Mouse (Mus musculus) brain, adult 2 months (tissue): ENCODE results near the gene Gdap1l1.
A peak's percentile ranks its signal among the peaks of the same experiment; 100 is the strongest.
"Not testable (repeated sequence)": the region's sequence is repeated elsewhere in the genome, so short reads cannot be mapped to it uniquely, and the experiment has no call there.

Experiments
- DNase-seq: peaks from one replicate; pipeline ENCODE4 v3.0.0; 2011; ENCODE audit warnings: low read depth, low spot score

Gene Gdap1l1

DNA sequence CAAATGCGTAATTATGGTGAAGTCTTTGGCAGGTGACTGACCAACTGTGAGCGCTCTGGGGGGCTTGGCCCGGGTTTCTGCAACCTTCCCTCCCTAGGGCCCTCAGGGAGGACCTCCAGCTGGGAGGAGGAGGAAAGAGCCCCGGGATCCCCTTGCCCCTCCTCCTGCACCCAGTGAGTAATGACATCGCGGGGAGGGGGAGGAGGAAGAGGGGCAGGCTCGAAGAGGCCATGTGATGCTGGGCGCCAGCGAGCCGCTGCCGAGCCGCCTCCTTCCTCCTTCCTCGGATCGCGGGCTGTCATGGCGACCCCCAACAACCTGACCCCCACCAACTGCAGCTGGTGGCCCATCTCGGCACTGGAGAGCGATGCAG lies at the start of gene Gdap1l1:
Gdap1l1 (plus strand) TSS at position 231 of the 373 bp plus-strand sequence.
- DNase-seq, result peak; percentile 93

DNA sequence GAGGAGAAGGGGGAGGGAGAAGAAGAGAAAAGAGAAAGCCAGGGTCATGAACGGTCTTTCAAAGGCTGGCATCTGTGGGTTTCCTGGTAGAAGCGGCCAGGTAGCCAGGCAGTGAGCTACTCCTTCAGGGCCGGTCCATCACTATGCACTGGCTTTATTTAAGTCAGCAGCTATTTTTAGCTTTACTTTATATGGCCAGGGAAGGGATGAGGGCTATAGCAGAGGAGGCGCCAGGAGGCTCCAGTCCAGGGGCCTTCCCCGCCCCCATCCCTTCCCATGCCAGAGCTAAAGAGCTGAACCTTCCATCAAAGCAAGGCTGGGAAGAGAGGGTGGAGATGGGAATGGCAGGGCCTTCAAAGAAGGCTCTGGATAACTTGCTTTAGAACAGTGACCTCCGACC lies 45.8 kb upstream of the Gdap1l1 start:
- no peak for DNase-seq

DNA sequence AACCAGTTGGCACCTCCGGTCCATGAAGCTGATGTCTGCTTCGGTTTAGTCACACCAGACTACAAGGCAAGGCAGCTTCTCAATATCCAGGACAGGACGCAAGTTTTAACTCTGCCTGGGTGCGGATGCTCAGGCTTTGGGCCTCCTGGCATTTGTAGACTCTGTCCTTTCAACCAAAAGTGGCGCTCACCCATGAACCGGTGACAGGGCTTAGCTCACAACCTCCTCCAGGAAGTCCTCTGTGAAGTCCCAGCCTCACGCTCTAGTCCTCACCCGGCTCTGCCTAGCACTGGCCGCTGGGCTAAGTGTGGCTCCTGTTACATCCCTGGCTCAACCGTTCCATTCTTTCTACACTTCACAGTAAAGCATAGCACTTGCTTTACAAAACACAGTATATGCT lies 45.0 kb upstream of the Gdap1l1 start:
- DNase-seq, result no peak

DNA sequence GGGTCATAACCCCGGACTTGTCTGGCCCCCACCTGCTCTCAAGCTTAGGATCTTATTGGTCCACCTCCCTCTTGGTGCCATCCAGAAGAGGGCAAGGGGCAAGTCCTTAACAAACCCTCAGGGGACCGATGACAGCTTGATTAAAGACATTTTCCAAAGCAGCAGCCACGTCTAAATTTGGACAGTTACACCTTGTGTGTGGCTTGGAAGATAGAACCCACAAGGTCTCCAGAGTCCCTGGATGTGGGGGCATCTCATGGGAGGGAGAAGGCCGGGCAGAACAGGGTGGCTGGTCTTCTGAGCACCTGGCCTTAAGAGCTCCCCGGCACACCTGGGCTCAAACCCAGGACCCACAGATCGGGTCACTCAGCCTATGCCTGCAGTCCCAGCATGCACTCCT lies 44.3 kb upstream of the Gdap1l1 start:
- no peak for DNase-seq

GRCm38 (mm10) chr2:163394977-163395376 lies 43.3 kb upstream of the Gdap1l1 start:
- no peak for DNase-seq

GRCm38 (mm10) chr2:163397071-163397470 lies 41.2 kb upstream of the Gdap1l1 start:
- DNase-seq, result no peak

DNA sequence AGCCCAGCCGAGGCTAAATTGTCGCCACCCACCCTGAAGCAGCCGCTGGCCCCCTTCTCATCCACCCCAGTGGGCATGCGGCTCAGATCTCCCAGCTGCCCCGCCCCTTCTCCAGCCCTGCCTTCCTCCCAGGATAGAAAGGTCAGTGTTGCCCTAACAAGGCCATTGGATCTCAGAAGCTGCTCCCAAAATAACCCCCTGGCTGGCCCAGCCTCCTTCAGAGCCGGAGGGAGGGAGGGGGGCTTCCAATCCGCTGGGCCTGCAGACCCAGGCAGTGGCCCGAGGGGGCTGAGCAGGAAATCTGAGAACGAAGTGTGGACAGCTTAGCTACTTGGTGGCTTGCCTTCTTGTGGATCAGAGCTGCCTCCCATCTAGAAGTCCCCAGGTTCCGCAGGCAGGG lies 40.4 kb upstream of the Gdap1l1 start, which contains the start of gene Jph2:
Jph2 (minus strand) TSS at position 89 of the 400 bp plus-strand sequence.
- no peak for DNase-seq

DNA sequence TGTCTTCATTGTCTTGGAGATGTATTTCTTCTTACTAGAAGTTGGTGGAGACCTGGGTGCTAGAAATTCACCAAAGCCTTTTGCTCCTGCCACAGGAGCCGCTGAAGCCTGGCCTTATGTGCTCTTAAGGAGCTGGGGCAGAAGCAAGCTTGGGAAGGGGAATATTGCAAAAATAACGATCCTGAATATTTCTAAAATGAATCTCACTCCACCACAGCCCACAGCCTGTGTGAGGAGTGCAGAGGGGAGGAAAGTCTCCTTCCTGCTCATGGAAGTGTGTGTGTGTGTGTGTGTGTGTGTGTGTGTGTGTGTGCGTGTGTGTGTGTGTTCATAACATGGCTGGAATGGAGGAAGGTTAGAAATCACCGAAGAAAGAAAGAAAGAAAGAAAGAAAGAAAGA lies 39.5 kb upstream of the Gdap1l1 start:
- no peak for DNase-seq

DNA sequence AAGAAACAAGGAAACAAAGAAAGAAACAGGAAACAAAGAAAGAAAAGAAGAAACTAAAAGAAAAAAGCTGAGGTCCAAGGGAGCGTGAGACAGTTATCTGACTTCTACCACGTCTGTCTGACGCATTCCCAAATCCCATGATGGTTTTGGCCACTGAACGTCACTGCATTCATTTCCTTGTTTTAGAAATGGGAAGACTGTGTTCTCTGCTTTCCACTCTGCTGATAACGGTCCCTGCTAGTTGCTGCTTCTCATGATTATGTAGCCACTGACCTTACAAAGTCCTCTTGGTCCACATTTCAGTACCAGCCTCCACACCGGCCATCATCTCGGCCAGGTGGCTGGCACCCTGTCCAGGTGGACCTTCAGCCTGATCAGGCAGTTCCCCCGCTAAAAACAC lies 39.1 kb upstream of the Gdap1l1 start:
- no peak for DNase-seq

DNA sequence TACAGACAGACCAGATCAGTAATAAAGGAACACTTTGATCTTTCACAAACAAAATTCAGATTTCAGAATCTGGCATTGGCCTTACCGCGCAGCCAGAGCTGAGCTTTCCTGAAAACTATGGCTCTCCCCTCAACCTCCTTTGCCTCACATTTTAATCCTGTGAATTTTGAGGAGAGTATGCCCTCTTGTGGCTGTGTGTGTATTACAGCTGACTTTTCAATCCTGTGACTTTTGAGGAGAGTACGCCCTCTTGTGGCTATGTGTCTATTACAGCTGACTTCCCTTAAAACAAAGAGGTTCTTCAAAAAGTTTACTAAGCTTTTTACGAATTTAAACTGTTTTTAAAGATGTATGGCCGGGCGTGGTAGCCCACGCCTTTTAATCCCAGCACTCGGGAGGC lies 37.1 kb upstream of the Gdap1l1 start:
- peak; percentile 89 for DNase-seq

GRCm38 (mm10) chr2:163404037-163404815 lies 34.0 kb upstream of the Gdap1l1 start:
- no peak for DNase-seq

DNA sequence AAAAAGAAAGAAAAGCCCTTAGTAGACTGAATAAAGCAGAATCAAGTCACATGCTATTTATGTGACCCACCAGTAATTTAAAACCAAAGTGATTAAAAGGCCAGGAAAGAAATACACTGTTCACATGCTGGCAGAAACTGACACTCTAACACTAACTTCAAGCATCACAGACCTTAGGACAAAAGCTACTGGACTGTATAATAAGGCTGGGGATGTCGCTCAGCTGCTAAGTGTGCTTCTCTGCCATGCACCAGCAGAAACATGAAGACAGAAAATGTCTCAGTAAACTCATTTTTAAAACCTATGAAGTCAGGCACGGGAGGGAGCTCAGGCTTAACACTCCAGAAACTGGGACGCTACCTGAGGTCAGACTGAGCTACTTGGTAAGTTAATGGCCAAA lies 28.1 kb upstream of the Gdap1l1 start:
- no peak for DNase-seq

DNA sequence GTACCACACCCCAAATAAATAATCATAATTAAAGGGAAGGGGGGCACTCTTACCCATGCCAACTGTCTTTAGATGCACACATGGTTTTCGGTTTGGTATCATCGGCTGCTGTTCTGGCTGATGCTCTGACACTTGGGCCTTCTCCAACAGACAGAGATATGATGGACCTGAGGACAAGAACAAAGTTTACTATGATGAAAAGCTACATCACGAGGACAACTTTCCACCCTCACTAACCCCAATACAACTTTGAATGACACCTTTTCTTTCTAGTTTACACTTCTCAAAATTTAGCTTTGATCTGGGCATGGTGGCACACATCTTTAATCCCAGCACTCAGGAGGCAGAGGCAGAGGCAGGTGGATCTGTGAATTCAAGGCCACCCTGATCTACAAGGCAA lies 26.9 kb upstream of the Gdap1l1 start:
- not testable (repeated sequence) for DNase-seq

DNA sequence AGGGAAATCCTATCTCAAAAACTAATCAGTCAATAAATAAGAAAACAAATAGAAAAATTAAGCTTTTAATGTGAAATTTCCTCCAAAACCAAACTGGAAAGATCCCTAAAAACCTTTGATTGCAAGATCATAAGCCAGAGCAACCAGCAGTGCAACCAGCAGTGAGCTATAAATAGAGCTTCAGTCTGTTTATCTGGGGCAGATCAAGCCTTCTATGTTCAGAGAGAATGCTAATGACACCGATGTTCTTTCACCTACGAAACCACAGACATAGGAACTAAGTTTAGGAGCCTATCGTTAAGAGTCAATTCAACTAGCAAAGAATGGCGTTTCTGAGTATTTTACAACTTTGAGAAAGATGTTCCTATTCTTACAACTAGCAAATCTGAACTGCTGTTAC lies 26.4 kb upstream of the Gdap1l1 start:
- DNase-seq, result no peak

DNA sequence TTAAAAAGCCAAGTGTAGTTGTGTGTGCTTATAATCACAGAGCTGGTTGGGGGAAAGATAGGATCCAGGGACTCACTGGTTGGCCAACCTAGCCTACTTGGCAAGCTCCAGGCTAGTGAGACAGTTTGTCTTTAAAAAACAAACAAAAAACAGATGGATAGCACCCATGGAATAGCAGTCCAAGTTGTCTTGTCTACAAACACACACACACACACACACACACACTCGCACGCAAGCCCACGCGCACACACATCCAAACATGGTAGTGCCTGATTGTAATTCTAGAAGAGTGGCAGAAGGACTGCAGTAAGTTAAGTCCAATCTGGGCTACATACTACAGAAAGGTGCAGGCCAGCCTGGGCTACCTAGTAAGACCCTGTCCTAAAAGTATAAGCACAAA lies 25.9 kb upstream of the Gdap1l1 start:
- peak; percentile 46 for DNase-seq

GRCm38 (mm10) chr2:163412846-163413590 lies 25.3 kb upstream of the Gdap1l1 start:
- no peak for DNase-seq

DNA sequence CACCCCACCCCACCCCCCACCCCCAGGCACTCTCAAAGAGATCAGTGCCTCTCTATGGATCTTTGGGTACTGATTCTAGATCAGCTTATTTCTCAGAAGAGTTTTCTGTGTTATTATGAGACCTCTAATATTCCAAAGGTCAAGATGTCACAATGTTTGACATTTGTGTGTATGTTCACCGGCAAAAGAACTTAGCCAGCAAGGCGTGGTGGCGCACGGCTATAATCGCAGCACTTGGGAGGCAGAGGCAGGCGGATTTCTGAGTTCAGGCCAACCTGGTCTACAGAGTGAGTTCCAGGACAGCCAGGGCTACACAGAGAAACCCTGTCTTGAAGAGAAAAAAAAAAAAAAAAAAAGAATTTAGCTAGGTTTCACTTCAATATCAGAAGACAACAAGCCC lies 21.2 kb upstream of the Gdap1l1 start:
- DNase-seq, result no peak

DNA sequence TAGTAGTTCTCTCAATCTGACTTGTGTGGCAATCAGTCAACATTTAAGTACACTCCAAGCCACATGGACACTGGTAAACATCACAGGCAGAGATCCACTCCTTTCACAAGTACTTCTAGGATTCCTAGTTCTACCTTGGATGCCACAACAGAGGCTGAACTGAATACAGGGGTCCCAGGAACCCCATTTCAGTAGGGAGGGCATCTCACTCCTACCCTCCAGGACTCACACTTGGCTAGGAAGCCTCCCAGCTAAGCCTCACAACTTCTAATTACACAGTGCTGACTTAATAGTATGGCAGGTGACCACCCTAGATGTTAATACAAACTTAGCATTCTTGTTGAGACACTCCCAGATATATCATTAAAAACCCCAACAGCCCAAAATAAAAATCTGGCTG lies 20.4 kb upstream of the Gdap1l1 start:
- DNase-seq, result no peak

GRCm38 (mm10) chr2:163418841-163419345 lies 19.4 kb upstream of the Gdap1l1 start:
- no peak for DNase-seq

GRCm38 (mm10) chr2:163419346-163420045 lies 18.8 kb upstream of the Gdap1l1 start:
- DNase-seq, result peak; percentile 100

- no peak for DNase-seq
Measured at GRCm38 (mm10) chr2:163420366-163420886, 17.9 kb upstream of the Gdap1l1 start.
